Mouse (Mus musculus) brain, adult 2 months (tissue): ENCODE measurements around the gene Prss28.

Experiments
- DNase-seq: peaks from one replicate; pipeline ENCODE4 v3.0.0; 2011; ENCODE audit warnings: low read depth, low spot score

Gene Prss28

GRCm38 (mm10) chr17:25341490-25341889 lies 33.0 kb downstream of the Prss28 start:
- DNase-seq: no peak

DNA sequence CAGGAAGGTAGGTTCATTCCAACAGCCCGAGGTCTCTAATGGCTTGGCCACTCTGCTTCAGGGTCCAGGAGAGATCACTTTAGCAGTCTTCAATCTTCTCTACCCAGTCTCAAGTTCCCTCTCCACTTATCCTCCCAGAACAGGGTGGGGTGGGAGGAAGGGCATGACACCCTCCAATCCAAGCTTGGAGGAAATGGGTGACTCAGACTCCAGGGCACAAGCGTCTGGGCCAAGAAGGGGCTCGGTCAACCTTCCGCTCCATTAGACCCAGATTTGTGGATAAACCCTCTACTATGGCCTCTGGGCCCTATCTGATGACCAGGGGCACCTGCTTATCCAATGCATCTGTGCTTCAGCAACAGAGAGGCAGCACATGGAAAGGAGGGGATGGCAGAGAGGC lies 37.0 kb downstream of the Prss28 start, which contains the start of gene Tpsab1:
Gene Tpsab1, minus strand, starts transcription at position 101 of the 400 bp plus-strand sequence.
- DNase-seq: no peak

- DNase-seq: peak; percentile 9
Measured at GRCm38 (mm10) chr17:25361291-25361690, 52.8 kb downstream of the Prss28 start.
